Mouse (Mus musculus): ENCODE results near the gene Ctdspl.

Gene Ctdspl

DNA sequence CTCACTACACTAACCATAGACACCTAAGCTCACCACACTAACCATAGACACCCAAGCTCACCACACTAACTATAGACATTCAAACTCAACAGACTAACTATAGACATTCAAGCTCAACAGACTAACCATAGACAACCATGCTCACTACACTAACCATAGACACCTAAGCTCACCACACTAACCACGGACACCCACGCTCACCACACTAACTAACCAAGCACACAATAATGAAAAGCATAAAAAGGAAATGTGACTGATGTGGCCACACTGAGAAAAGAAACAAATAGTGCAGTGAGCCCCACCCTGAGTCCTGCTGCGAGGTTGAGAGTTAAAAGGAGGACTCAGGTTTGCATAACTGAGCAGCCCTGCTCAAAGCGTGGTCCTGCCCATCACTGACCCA, 129.1 kb downstream of the Ctdspl start:
- in situ Hi-C loops (cut with MboI, MseI) = loop anchor here (10.0 kb wide), 1 partner anchor 991 kb away; no protein-coding TSS in a partner anchor

DNA sequence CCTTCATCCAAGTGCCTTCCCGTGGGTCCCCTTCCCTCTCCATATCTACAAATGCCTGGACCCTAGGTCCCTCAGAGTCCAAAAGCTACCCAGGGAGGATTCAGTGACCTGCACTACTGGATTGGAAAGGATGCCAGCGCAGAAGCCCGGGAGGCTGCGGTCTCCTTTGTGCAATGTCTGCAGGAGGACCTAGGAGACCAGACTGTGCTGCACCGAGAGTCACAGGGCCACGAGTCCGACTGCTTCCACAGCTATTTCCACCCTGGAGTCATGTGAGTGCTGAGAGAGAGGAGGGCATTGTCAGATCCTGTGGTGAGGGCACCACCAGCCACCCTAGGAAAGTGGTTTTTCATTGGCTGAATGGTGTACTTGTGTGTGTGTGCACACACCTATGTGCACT, 132.0 kb downstream of the Ctdspl start:
- in situ Hi-C loops (cut with MboI, MseI) = loop anchor here (10.0 kb wide), 1 partner anchor 993 kb away; no protein-coding TSS in a partner anchor

DNA sequence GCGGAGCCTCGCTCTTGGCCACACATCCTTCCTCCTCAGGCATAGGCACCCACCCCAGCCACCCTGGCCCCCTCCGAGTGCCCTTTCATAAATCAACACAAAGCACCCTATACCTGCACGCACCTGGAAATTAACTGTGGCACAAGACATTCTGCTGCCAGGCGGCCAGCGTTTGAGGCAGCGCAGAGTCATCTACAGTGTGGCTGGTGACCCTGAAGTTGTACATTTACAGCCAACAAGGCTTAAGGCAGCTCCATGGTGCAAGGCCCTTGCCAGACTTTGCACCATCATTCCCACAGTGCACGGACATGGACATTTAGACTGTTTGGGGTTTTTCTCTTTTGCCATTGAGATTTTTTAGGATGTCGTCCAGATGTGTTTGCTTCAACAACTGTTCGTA, 134.4 kb downstream of the Ctdspl start:
- in situ Hi-C loops (cut with MboI, MseI) = no loop called here

DNA sequence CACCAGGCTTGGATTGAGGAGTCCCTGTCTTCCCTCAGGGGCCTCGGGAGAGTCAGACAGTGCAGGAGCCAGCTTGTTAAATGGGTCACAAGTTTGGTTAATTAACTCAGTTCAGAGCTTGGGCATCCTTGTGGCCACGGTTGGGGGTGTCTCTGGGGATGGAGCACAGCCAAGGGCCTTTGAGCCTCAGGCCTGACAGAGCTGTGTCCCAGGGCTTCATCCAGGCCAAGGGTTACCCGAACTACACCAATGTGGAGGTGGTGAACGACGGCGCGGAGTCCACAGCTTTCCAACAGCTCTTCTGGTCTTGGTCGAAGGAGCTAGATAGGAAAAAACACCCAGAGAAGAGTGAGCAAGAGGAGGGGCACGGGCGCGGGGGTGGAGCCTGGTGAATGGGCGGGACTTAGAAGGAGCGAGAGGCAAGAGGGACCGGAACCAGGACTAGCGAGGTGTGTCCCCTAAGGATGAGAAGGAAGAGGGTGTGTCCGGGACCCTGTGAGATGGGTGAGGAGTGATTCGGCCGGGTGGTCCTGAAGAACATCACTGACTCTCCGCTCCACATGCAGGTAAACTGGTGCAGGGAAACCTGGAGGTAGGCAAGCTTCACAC, 136.9 kb downstream of the Ctdspl start:
- in situ Hi-C loops (cut with MboI, MseI) = no loop called here

DNA sequence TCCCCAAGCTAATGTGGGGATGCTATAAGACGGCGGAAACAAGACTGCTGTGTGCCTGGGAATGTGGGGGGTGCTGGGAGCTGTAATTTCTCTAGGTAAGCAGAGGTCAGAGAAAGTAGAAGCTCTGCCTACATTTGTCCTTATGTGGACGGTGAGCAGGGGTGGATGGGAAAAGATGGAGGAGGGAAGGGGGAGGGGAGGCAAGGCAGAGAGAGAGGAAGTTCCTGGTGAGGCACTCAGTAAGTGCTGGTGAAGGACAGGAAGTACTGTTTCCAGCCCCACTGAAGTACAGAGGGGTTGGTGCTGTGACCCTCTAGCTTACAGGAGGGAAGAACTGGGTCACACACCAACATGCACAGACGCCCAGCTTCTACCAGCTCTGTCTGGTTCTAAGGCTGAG, 138.0 kb downstream of the Ctdspl start:
- in situ Hi-C loops (cut with MboI, MseI) = no loop called here

DNA sequence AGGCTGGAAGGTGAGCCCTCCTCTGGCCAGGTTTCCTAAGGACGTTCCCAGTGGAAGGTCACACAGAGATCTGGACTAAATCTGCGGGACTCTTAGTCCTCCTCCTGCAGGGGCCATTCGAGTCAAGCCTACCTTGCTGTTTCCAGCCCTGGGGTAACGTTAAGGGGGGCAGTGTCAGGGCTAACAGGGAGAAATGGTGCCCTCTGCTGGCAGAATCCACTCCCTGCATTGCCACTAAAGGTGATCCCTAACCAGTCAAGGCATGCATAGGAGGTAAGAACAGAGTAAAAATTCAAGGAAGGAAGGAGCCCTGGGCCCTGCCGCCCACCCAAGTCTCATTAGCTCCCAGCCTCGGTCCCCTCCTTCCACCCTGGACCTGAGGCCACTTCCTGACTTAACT, 141.3 kb downstream of the Ctdspl start:
- in situ Hi-C loops (cut with MboI, MseI) = no loop called here

DNA sequence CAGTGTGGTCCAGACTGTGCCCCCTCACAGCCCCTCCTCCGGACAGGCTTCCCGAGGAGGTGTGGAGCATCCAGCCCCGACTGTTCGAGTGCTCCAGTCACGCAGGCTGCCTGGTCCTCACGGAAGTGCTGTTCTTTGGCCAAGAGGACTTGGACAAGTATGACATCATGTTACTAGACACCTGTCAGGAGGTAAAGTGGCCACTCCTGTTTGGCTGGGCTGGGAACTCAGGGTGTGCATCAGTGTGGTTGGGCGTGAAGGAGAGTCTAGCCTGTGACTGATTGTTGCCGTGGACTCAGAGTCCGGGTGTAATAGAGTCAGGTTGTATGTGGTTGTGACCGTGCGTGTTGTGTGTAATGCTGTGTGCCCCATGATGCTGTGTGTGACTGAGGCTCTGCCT, 142.0 kb downstream of the Ctdspl start:
- in situ Hi-C loops (cut with MboI, MseI) = no loop called here

DNA sequence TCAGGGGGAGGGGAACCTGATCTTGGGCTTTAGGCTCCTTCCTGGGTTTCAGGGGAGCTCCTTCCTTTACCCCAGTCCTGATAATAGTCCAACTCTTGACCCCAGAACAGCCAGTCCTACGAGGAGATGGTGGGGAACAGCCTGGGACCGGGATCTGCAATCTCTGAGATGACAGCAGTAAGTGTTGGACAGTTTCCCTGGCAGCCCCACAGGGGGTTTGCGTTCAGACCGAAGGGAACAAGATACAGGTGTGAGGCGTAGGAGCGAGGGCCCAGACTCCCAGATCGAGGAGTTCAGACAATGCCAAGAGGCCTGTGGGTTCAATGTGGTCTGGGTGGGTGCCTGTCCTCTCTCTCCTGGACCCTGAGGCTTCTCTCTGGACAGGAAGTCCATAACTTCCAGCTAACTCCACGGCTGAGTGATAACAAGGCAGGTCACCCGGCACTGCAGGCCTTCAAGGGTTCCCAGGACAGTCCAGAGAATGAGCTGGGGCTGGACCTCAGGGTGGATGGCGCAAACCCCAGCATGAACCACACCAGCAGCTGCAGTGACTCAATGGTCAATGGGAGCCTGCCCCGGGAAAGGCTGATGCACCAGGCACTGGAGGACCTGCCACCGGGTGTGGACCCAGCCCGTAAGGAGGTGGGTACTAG, 144.0 kb downstream of the Ctdspl start:
- in situ Hi-C loops (cut with MboI, MseI) = loop anchor here (5.0 kb wide), 1 partner anchor 148 kb away; no protein-coding TSS in a partner anchor

DNA sequence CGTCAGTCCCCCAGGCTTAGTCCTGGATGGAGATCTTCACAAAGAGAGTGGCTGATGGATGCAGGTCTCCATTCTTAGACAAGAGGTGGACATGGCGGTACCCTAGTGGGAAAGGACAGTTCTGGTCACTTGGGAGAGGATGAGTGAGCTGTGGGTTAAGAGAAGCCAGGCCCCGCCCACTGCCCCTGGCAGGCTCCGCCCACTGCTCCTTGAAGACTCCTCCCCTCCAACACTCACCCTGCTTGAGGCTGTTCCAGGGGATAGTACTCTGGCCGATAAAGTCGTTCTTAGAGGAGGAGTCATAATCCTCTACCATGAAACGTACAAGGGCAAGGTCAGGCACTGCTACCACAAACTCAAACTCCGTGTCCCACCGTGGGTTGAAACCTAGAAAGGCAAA, 145.5 kb downstream of the Ctdspl start:
- in situ Hi-C loops (cut with MboI, MseI) = loop anchor here (5.0 kb wide), 1 partner anchor 149 kb away; no protein-coding TSS in a partner anchor

DNA sequence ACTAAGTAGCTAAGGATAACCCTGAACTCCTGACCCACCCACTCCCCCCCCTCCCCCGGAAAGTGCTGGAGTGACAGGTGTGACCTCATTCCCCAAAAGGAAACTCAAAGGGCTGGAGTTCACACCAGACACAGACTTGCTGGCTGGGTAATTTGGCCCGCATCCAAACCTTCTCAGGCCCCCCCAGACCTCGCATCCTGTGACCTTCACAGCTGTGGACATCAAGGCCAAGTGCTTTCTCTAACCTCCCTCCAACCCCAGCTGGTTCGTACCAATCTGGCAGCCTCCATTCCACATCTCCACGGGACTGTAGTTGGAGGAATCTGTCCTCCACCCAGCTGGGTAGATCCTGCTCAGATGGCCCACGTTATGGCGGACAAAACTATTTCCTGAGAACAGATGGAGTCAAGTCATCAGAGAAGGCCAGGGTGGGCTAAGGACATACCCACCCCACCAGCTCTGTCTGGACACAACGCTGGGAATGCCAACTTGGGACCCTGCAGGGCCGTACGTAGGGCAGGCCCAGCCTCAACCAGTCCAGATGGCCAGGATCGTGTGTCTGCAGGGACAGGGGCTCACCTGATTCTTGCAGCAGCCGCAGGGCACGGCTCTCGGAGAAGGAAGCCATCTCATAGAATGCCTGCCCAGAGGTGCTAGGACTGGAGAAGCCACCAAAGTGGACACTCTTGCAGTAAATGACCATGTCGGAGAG, 147.1 kb downstream of the Ctdspl start:
- in situ Hi-C loops (cut with MboI, MseI) = loop anchor here (5.0 kb wide), 1 partner anchor 151 kb away; no protein-coding TSS in a partner anchor

DNA sequence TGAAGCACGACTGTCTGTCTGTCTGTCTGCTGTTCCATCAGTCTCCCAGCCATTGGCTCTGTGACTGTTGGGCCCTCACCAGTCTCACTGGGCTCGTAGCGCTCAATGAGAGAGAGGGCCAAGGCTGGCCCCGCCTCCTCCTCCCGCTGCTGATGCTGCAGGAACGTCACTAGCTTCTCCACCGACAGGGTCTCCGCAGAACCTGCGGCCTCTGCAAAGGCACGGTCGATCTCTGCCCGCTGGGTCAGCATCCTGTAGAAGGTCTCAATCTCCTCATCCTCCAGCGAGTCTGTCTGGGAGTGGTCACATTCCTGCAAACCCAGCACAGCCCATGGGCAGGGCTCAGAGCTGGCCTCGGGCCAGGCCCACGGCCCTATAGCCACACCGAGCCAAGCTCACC, 149.4 kb downstream of the Ctdspl start:
- in situ Hi-C loops (cut with MboI, MseI) = no loop called here

DNA sequence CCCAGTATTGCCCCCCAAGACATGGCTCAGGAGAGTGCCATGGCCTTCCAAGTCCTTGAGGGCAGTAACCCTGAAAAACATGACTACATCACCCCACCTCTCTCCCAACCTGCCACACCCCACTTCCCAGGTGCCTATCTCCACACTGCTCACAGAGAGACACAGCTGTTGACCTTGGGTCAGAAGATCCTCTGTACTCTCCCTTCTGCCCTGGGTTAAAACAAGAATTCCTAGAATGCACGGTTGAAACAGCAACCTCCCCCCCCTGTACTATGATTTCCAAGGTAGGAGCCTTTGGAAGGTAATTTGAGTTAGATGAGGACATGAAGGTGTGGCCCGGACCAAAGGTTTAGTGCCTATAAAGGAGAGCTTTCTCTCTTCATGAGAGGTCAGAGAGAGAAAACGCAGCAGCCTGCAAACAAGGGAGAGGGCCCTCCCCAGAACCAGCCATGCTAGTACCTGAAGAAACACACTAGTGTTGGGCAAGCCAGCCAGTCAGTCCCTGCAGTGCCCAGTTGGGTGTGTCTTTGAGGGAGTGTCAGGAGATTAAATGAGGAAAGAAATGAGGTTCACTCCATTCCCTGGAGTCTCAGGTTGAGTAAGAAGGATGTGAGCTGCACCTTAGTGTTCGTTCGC, 153.9 kb downstream of the Ctdspl start:
- in situ Hi-C loops (cut with MboI, MseI) = no loop called here

DNA sequence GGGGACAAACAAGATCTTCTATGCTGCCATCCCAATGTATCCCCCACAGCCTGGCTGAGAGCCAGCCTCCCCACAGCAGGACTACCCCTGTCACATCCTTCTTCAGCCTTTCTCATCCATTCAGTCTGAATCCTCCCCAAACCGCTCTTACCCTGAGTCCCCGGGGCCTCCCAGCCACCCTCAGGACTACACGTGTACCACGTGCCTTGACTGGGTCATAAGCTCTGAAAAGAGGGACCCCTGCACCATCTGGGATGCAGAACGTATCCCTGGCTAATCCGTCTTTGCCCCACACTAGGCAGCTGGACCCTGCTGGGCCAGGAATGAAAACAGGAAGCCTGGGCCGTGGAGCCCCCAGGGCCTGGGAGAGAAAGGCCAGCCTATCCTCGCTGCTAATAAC, 155.8 kb downstream of the Ctdspl start:
- in situ Hi-C loops (cut with MboI, MseI) = no loop called here

DNA sequence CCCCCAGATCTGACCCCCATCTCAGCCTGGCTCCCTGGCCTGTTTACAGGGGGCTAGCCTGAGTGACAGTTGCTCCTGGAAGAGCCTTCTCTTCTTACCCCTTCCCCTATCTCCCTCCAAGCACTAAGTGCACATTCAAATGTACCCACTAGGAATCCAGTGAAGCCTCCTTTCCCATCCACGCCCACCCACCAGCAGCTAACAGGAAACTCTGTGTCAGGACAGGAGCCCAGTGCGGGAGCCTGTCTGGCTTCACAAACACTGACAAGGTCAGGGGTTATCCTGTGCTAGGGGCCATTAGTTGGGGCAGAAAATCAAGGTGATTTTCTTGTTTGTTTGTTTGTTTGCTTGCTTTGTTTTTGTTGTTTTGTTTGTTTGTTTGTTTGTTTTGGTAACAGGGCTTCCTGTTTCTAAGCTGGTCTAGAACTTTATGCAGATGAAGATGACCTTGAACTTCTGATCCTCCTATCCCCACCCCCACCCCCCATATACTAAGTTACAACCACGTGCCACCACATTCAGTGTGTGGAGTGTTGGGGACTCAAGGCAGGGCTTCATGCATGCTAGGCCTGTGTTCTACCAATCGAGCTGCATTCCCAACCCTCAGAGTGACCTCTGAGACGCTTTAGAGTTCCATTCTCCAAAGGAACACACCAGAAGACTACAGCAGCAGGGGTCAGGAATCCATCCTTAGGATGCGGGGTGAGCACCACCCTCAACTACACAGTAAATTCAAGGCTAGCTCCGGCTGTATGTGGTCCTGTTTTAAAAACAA, 156.6 kb downstream of the Ctdspl start:
- in situ Hi-C loops (cut with MboI, MseI) = no loop called here

DNA sequence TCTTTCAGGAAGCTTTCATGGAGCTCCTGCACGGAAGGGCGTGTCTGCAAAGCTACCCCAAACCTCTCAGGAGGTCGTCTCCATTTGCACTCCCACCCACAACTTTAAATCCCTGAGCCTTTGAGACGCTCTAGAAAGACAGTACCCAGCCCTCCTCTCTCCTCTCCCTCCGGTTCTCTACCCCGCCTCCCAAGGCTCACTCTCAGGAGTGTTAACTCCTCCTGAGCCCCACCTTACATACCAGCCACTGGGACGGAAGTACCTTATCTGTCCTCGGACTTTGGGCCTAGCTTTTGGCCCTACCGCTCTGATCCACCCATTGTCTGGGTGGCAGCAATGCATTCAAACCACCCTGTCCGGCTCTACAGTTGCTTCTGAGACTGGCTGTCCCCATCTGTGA, 157.7 kb downstream of the Ctdspl start:
- in situ Hi-C loops (cut with MboI, MseI) = no loop called here

DNA sequence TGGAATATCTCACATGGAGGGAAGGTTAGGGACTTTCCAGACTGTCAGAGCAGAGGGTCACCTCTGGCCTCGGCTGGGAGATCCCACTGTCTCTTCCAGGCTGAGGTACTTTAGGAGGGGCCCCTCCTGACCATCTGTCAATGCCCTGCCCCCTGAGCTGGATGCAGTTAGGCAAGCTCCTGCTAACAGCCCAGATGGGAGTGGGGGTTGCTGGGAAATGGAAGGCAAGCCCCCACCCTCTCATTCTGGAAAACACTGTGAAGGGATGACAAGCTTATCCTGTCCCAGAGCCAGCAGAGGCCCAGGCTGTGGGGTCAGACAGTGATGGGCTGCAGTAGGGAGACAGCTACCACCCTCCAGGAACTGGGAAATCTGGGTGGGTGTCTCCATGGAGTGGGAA, 160.2 kb downstream of the Ctdspl start:
- in situ Hi-C loops (cut with MboI, MseI) = no loop called here

DNA sequence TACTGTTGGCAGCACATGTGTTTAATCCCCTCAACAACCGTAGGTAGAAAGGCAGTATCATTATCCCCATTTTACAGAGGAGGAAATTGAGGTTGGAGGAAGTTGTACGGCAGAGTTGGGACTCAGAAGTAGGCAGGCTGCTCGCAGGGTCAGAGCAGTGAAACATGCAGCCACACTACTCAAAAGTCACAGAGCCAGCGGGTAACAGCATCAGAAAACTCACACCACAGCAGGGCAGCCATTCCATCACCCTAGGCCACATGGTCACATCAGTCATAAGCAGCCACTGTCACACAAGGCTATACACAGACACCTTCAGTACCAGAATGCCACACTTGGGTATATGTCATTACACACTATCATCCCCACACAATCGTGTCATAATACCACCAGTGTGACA, 161.1 kb downstream of the Ctdspl start:
- in situ Hi-C loops (cut with MboI, MseI) = no loop called here

DNA sequence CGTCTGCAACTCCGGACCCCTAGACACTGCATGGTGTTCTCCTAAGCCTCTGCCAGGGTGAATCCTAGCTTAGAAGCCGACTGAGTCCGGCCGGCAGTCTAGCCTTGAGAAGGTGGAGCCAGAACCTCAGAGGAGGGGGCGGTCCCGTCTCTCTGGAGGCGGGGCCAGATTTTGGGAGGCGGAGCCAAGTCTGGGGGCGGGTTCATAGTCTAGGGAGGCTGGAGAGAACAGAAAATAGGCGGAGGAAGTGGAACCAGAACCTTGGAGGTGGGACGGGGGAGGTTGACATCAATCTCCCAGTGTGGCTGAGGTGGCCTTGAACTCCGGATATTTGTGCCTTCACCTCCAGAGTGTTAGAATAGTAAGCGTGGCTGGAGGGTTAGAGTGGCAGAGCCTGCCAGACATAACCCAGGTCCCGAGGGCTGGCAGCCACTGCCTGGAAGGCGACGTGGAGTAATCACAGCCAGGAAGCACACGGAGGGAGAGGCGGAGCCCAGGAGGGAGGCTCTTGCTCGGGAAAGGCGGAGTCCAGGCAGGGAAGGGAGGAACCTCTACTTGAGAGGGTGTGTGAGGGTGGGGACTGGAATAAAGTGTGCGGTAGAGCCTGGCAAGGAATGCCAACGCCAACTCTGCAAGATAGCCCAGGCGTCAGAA, 162.0 kb downstream of the Ctdspl start:
- in situ Hi-C loops (cut with MboI, MseI) = no loop called here

DNA sequence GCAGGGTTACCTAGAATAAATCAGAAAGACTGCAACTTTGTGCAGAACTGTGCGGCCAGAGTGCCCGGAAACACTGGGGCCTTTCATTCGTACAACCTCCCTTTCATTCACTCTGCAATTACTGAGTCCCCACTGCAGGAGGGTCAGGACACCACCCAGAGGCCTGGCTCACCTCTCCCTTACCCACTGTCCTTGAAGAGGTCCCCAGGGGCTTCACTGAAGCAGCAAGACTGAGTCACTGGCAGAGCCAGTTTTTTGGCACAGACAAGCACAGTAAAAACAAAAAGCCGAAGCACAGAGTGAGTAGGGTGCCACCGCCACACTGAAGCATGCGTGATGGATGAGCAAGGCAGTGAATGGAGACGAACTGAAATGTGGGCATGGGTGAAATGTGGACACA, 163.2 kb downstream of the Ctdspl start:
- in situ Hi-C loops (cut with MboI, MseI) = no loop called here

DNA sequence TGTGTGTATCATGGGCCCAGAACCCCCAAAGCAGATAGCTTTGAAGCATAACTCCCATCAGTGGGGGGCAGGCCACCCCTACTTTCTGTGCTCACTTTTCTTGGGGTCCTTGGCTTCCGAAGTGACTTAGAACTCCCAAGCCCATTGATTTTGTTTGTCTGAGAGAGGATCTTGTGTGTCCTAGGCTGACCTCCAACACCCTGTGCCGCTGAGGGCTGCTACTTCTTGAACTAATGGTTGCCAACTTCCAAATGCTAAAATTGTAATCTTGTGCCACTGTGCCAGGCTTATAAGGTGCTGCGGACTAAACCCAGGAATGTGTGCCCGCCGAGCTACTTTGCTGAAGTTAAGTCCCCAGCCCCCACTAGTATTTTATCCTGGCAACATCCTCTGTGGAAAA, 164.2 kb downstream of the Ctdspl start:
- in situ Hi-C loops (cut with MboI, MseI) = loop anchor here (10.0 kb wide), 1 partner anchor 1054 kb away; the partner anchor contains the start of gene Mobp

Data from T-helper 1 cell (primary cell).